Mouse (Mus musculus) central nervous system, embryonic 14 days (tissue): ENCODE results near the gene Itih4. TPM values are rescaled to one million over a fixed set of nuclear protein-coding genes. Genes with fewer than 3 reads are reported as not detected.

ENCODE experiments used
- polyA plus RNA-seq: library from polyadenylated mRNA; depleted of rRNA; stranded (reverse); fragments of >200 nt; gene quantifications from 2 replicates; pipeline ENCODE4 v1.2.3, GENCODE M21; 2012; rRNA removed

The Itih4 gene
- 0.09 and 0.16 TPM in 2 replicates for polyA plus RNA-seq

GRCm38 (mm10) chr14:30886204-30886603 is at the start of gene Itih4:
Gene Itih4, plus strand, starts transcription at chr14:30886476.

GRCm38 (mm10) chr14:30878958-30879571 is 7.2 kb upstream of the Itih4 start, which contains the start of gene Mustn1:
Gene Mustn1, plus strand, starts transcription at chr14:30879200.

DNA sequence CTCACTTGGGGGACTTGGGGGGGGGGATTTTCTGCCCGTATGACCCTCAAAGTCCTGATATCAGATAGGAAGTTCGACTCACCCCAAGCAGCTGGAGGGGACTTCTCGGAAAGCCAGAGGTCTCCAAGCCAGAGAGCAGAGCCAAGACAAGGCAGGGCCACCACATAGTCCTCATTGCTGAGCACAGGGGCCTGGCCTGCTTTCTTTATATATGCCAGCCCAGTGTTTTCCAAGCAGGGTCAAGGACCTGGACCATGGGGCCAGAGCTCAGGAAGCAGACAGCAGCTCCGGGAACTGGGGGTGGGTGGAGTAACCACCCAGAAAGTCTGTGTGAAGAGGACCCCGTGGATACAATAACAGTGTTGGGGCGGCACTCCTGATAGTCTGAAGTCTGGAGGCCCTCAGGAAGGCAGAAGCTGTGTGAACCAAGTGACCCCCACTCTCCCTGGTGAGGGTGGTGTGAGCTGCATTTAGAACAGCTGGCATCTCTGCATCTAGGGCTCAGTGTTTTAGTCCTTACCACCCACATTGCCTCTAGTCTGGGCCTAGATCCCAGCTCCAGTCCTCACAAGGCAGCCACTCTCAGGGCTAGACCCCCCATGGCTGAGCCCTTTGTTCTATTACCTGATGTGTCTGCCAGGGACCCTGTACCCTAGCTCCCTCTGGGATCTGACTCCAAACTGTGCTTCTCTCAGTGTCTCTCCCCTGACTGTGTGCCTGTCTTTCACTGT is 37.3 kb downstream of the Itih4 start, which contains the start of gene Itih3:
Gene Itih3 (minus strand): TSS at position 386 of the 731 bp plus-strand sequence.

GRCm38 (mm10) chr14:30943038-30943437 is 56.8 kb downstream of the Itih4 start, which contains the start of gene Itih1:
Gene Itih1, minus strand, starts transcription at chr14:30943289.

DNA sequence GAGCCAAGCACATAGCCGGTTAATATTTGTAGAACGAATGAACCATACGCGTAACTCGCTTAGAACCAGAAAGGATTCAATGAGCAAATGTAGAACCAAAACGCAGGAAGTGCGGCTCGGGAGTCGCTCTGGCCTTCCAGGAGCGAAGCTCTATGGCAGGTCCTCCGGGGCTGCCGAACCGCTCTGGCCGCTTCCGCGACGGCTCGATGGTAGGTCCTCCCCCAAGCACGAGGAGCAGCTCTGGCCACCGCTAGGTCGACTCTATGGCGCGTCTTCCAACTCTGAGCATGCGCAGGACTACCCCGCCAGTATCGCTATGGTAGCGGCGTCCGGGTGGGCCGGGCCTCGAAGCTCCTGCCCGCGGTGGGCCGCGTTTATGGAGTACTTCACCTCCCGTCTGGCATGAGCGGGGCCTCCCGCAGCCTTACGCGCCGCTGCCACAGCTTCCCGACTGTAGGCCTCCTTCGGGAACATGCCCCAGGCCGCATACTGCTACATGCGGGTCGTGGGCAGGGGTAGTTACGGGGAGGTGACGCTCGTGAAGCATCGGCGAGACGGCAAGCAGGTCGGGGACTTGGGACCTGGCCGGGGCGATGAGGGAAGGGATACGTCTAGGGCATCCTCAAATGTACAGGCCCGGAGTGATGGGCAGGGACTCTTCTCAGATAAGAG is 65.0 kb downstream of the Itih4 start, which contains the start of gene Nek4:
Gene Nek4 (plus strand): TSS at position 224 of the 672 bp plus-strand sequence.

Other genes with a start within 250 kb of the Itih4 start
- gene Rft1, start 232.1 kb upstream of the Itih4 start, polyA plus RNA-seq = 10.8 and 11.9 TPM in 2 replicates
- 9.3 and 10.1 TPM in 2 replicates for gene Sfmbt1, start 171.6 kb upstream of the Itih4 start, polyA plus RNA-seq
- gene Tmem110, start 60.9 kb upstream of the Itih4 start, polyA plus RNA-seq = 22.9 and 28.6 TPM in 2 replicates
- gene Mustn1, start 7.3 kb upstream of the Itih4 start, polyA plus RNA-seq = 0.97 and 3.4 TPM in 2 replicates
- gene Itih3, start 37.3 kb downstream of the Itih4 start, polyA plus RNA-seq = 0.76 and 0.98 TPM in 2 replicates
- not detected in 2 replicates for gene Itih1, start 56.8 kb downstream of the Itih4 start, polyA plus RNA-seq
- gene Nek4, start 64.9 kb downstream of the Itih4 start, polyA plus RNA-seq = 12.6 and 13.0 TPM in 2 replicates
- gene Glt8d1, start 114.9 kb downstream of the Itih4 start, polyA plus RNA-seq = 127 and 128 TPM in 2 replicates
- gene Spcs1, start 115.2 kb downstream of the Itih4 start, polyA plus RNA-seq = 242 and 254 TPM in 2 replicates
- 39.0 and 44.0 TPM in 2 replicates for gene Pbrm1, start 132.7 kb downstream of the Itih4 start, polyA plus RNA-seq
- gene Gnl3, start 132.7 kb downstream of the Itih4 start, polyA plus RNA-seq = 85.3 and 97.7 TPM in 2 replicates
- gene Smim4, start 242.5 kb downstream of the Itih4 start, polyA plus RNA-seq = 35.2 and 35.3 TPM in 2 replicates
- gene Nt5dc2, start 244.6 kb downstream of the Itih4 start, polyA plus RNA-seq = 298 and 317 TPM in 2 replicates